Mouse (Mus musculus) hindbrain, embryonic 11.5 days (tissue): ENCODE data around the gene Ms4a7. TPM values are rescaled to one million over a fixed set of nuclear protein-coding genes. Genes with fewer than 3 reads are reported as not detected.
A peak's percentile ranks its signal among the peaks of the same experiment; 100 is the strongest.

Source experiments
- ATAC-seq: fragments of 200-750 bp; cut with Nextera tagmentation; 2 replicates; pipeline ENCODE4 v1.8.0; 2017; ENCODE audit warnings: mild to moderate bottlenecking, moderate TSS enrichment, moderate library complexity; ENCODE audit not compliant: low FRiP score
- DNase-seq: peaks from one replicate; pipeline ENCODE4 v3.0.0-alpha.2; 2015; ENCODE audit warnings: low spot score
- H3K27ac ChIP-seq: fragments of 300-500 bp; sonication (generic); 2 replicates; pipeline ENCODE4 v1.5.1; 2014; ENCODE audit warnings: mild to moderate bottlenecking, low read depth, low read length
- H3K27me3 ChIP-seq: fragments of 300-500 bp; sonication (generic); 2 replicates; pipeline ENCODE4 v1.6.1; 2014; ENCODE audit warnings: mild to moderate bottlenecking, low read length, moderate library complexity, mixed read lengths; ENCODE audit not compliant: control insufficient read depth, insufficient read depth
- H3K36me3 ChIP-seq: fragments of 300-500 bp; sonication (generic); 2 replicates; pipeline ENCODE4 v1.6.1; 2014; ENCODE audit warnings: mild to moderate bottlenecking, low read length, moderate library complexity, mixed read lengths; ENCODE audit not compliant: control insufficient read depth, insufficient read depth
- H3K4me1 ChIP-seq: fragments of 300-500 bp; sonication (generic); replicated peaks from 2 replicates; pipeline ENCODE4 v1.6.1; 2014; ENCODE audit warnings: low read length, mixed read lengths; ENCODE audit not compliant: control insufficient read depth, insufficient read depth
- H3K4me2 ChIP-seq: fragments of 300-500 bp; sonication (generic); replicated peaks from 2 replicates; pipeline ENCODE4 v1.6.1; 2014; ENCODE audit warnings: mild to moderate bottlenecking, low read depth, low read length
- H3K4me3 ChIP-seq: fragments of 300-500 bp; sonication (generic); 2 replicates; pipeline ENCODE4 v1.5.1; 2014; ENCODE audit warnings: low read depth, low read length
- H3K9ac ChIP-seq: fragments of 300-500 bp; sonication (generic); 2 replicates; pipeline ENCODE4 v1.6.1; 2014; ENCODE audit warnings: low read depth, low read length
- H3K9me3 ChIP-seq: fragments of 300-500 bp; sonication (generic); 2 replicates; pipeline ENCODE4 v1.6.1; 2016; ENCODE audit warnings: low read length; ENCODE audit not compliant: control insufficient read depth
- WGBS: fragments of 180-500 bp; shearing (Covaris S2); extraction: QIAGEN DNeasy Blood & Tissue Kit; methylation state at CpG from one replicate; pipeline ENCODE4 v1.1.7; 2014; 5-methylcytosine and 5-hydroxymethylcytosine counted together
- polyA plus RNA-seq: library from polyadenylated mRNA; unstranded; fragments of >200 nt; fragmentation: Nextera tagmentation; extraction: Ambion mirVana; gene quantifications from 2 replicates; pipeline ENCODE4 v1.2.1, GENCODE M21; 2014

Gene Ms4a7
- polyA plus RNA-seq: 1.7 and 1.9 TPM in 2 replicates

GRCm38 (mm10) chr19:11335932-11336331 is at the start of gene Ms4a7:
Gene Ms4a7 (minus strand): TSS chr19:11336146.
- 87% methylated on average over 6 of the region's 6 CpGs for WGBS
- Histone ChIP-seq H3K4me3 (no peak within 1 kb of the TSS), H3K27me3 (no peaks in the 10 kb centered on the region), H3K4me1 (no peaks in the 10 kb centered on the region), H3K36me3 (no peaks in the 10 kb centered on the region), H3K9ac (no peak within 1 kb of the TSS), H3K4me2 (no peak within 1 kb of the TSS), H3K27ac (no peak within 1 kb of the TSS), H3K9me3 (no peaks in the 10 kb centered on the region)
- DNase-seq: no peak
- no peak for ATAC-seq

- DNase-seq (no peak), ATAC-seq (no peak)
- Histone ChIP-seq H3K36me3 (no peaks in the 10 kb centered on the region), H3K4me3 (no peak overlapping the region), H3K4me1 (no peaks in the 10 kb centered on the region), H3K27ac (no peak overlapping the region), H3K9me3 (no peaks in the 10 kb centered on the region), H3K4me2 (no peak overlapping the region), H3K9ac (no peak overlapping the region), H3K27me3 (no peaks in the 10 kb centered on the region)
- 78% methylated on average over 2 of the region's 2 CpGs for WGBS
Observed at GRCm38 (mm10) chr19:11376399-11376798, 40.5 kb upstream of the Ms4a7 start.

GRCm38 (mm10) chr19:11375273-11375672 is 39.3 kb upstream of the Ms4a7 start, which contains the start of gene Ms4a4a:
Gene Ms4a4a (plus strand): TSS chr19:11375523.
- Histone ChIP-seq H3K4me2 (no peak within 1 kb of the TSS), H3K27me3 (no peaks in the 10 kb centered on the region), H3K4me1 (no peaks in the 10 kb centered on the region), H3K4me3 (no peak within 1 kb of the TSS), H3K9ac (no peak within 1 kb of the TSS), H3K27ac (no peak within 1 kb of the TSS), H3K36me3 (no peaks in the 10 kb centered on the region), H3K9me3 (no peaks in the 10 kb centered on the region)
- 75% methylated on average over 2 of the region's 2 CpGs for WGBS
- no peak for ATAC-seq
- no peak for DNase-seq

GRCm38 (mm10) chr19:11371181-11371580 is 35.2 kb upstream of the Ms4a7 start:
- Histone ChIP-seq H3K4me3 (no peak overlapping the region), H3K36me3 (no peaks in the 10 kb centered on the region)
- no peak for ATAC-seq

GRCm38 (mm10) chr19:11368310-11368709 is 32.4 kb upstream of the Ms4a7 start:
- H3K4me3 ChIP-seq: no peak overlapping the region
- H3K4me1 ChIP-seq: no peaks in the 10 kb centered on the region
- H3K36me3 ChIP-seq: no peaks in the 10 kb centered on the region
- no peak overlapping the region for H3K27ac ChIP-seq
- no peak overlapping the region for H3K9ac ChIP-seq
- H3K4me2 ChIP-seq: no peak overlapping the region
- no peak for DNase-seq
- ATAC-seq: no peak
- no peaks in the 10 kb centered on the region for H3K9me3 ChIP-seq
- H3K27me3 ChIP-seq: no peaks in the 10 kb centered on the region
- 84% methylated on average over 3 of the region's 3 CpGs for whole genome bisulfite sequencing

More at GRCm38 (mm10) chr19:11371181-11371580, 35.2 kb upstream of the Ms4a7 start:
- Histone ChIP-seq H3K9me3 (no peaks in the 10 kb centered on the region), H3K4me1 (no peaks in the 10 kb centered on the region), H3K27ac (no peak overlapping the region), H3K27me3 (no peaks in the 10 kb centered on the region), H3K9ac (no peak overlapping the region), H3K4me2 (no peak overlapping the region)
- no peak for DNase-seq

- ATAC-seq (no peak), DNase-seq (no peak)
- Histone ChIP-seq H3K9ac (no peak overlapping the region), H3K4me3 (no peak overlapping the region), H3K4me2 (no peak overlapping the region), H3K9me3 (no peaks in the 10 kb centered on the region), H3K4me1 (no peaks in the 10 kb centered on the region), H3K36me3 (no peaks in the 10 kb centered on the region), H3K27ac (no peak overlapping the region), H3K27me3 (no peaks in the 10 kb centered on the region)
Observed at GRCm38 (mm10) chr19:11362002-11362401, 26.1 kb upstream of the Ms4a7 start.

GRCm38 (mm10) chr19:11360106-11360505 is 24.2 kb upstream of the Ms4a7 start:
- H3K9me3 ChIP-seq: no peaks in the 10 kb centered on the region
- no peak overlapping the region for H3K4me2 ChIP-seq
- H3K36me3 ChIP-seq: no peaks in the 10 kb centered on the region
- no peak overlapping the region for H3K27ac ChIP-seq
- no peak for ATAC-seq
- no peaks in the 10 kb centered on the region for H3K27me3 ChIP-seq
- DNase-seq: peak; percentile 5
- 65% methylated on average over 3 of the region's 3 CpGs for WGBS
- H3K4me3 ChIP-seq: no peak overlapping the region
- H3K4me1 ChIP-seq: no peaks in the 10 kb centered on the region
- no peak overlapping the region for H3K9ac ChIP-seq

- Histone ChIP-seq H3K4me1 (no peaks in the 10 kb centered on the region), H3K9me3 (no peaks in the 10 kb centered on the region), H3K4me2 (no peak overlapping the region), H3K27ac (no peak overlapping the region), H3K27me3 (no peaks in the 10 kb centered on the region), H3K9ac (no peak overlapping the region), H3K36me3 (no peaks in the 10 kb centered on the region), H3K4me3 (no peak overlapping the region)
- WGBS: 87% methylated on average over 7 of the region's 7 CpGs
- DNase-seq (no peak), ATAC-seq (no peak)
Observed at GRCm38 (mm10) chr19:11355730-11356129, 19.8 kb upstream of the Ms4a7 start.

GRCm38 (mm10) chr19:11351878-11352277 is 15.9 kb upstream of the Ms4a7 start:
- no peak overlapping the region for H3K9ac ChIP-seq
- no peaks in the 10 kb centered on the region for H3K27me3 ChIP-seq
- ATAC-seq (no peak), DNase-seq (no peak)
- H3K4me2 ChIP-seq: no peak overlapping the region
- no peaks in the 10 kb centered on the region for H3K4me1 ChIP-seq
- H3K4me3 ChIP-seq: no peak overlapping the region
- 55% methylated on average over 3 of the region's 3 CpGs for WGBS
- H3K27ac ChIP-seq: no peak overlapping the region
- no peaks in the 10 kb centered on the region for H3K36me3 ChIP-seq
- H3K9me3 ChIP-seq: no peaks in the 10 kb centered on the region
